Mouse (Mus musculus): ENCODE measurements around the gene Cnpy3. TPM values are rescaled to one million over a fixed set of nuclear protein-coding genes. Genes with fewer than 3 reads are reported as not detected.

Gene Cnpy3
- polyA plus RNA-seq, 1 experiment = 243 TPM

GRCm38 (mm10) chr17:46704887-46705835, 46.9 kb downstream of the Cnpy3 start, which contains the start of gene Ppp2r5d:
Gene Ppp2r5d, minus strand, starts transcription at chr17:46705111.
- H3K4me3 ChIP-seq (replicated peaks) = peak within 1 kb of the TSS; percentile 95
- H3K4me1 ChIP-seq = peaks cover 43% of the 10 kb centered on the region
- peaks cover 18% of the 10 kb centered on the region for H3K36me3 ChIP-seq (replicated peaks; ENCODE audit: low read length)
- peaks cover 3% of the 10 kb centered on the region for H3K27me3 ChIP-seq (replicated peaks)
- peaks cover 7% of the 10 kb centered on the region for H3K9me3 ChIP-seq
- no peak for TF ChIP-seq FLI1 (IDR thresholded peaks at IDR 0.05; ENCODE audit: low read length)
- no peak for TF ChIP-seq GATA1 (IDR thresholded peaks at IDR 0.05; ENCODE audit: borderline replicate concordance, low read length)

DNA sequence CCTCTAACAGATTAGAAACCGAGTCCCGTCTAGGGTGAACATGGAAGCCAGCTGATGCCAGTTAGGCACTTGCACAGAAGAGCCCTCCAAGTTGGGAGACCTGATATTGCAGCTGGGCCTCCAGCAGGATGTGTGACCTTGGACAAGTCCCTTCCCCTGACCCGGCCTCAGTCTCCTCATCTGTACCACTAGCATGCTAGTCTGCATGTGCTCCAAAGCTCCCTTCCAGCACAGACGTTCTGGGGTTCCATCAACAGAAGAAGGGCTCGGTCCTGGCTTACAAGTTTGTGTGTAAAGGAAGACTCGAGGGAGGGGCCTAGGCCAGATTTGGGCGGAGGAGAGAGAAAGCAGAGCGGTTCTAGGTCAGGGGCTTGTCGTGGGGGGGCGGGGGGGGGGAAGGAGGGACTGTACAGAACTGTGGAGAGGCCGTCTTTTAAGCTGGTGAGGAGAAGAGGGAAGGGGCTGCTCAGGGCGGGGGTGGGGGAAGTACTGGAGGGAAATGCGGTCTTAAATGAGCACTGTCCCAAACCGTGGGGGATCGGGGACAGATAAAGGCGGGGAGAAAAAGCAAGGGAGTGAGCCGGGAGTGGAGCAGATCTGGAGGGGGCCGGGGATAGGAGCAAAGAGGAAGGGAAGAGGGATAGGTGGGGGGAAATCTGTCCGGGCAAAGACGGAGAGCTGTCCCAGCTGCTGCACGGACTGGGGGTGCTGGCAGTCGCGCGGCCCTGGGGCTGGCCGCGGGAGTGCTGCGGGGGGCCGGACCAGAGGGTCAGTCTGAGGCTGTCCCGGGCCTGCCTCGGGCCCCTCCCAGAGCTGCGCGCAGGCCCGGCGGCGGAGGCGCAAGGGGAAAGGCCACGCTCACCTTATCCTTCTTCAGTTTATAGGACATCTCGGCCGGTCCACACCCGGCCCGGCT, 47.8 kb downstream of the Cnpy3 start:
- Histone ChIP-seq H3K27me3 (replicated peaks) (peaks cover 3% of the 10 kb centered on the region), H3K4me3 (replicated peaks) (peak overlapping the region; percentile 95), H3K9me3 (peaks cover 7% of the 10 kb centered on the region), H3K4me1 (peaks cover 46% of the 10 kb centered on the region), H3K36me3 (replicated peaks; ENCODE audit: low read length) (peaks cover 27% of the 10 kb centered on the region)
- TF ChIP-seq FLI1 (IDR thresholded peaks at IDR 0.05; ENCODE audit: low read length) = no peak
- no peak for TF ChIP-seq GATA1 (IDR thresholded peaks at IDR 0.05; ENCODE audit: borderline replicate concordance, low read length)

- H3K4me1 ChIP-seq = peaks cover 49% of the 10 kb centered on the region
Observed at GRCm38 (mm10) chr17:46702506-46702905, 49.5 kb downstream of the Cnpy3 start.

DNA sequence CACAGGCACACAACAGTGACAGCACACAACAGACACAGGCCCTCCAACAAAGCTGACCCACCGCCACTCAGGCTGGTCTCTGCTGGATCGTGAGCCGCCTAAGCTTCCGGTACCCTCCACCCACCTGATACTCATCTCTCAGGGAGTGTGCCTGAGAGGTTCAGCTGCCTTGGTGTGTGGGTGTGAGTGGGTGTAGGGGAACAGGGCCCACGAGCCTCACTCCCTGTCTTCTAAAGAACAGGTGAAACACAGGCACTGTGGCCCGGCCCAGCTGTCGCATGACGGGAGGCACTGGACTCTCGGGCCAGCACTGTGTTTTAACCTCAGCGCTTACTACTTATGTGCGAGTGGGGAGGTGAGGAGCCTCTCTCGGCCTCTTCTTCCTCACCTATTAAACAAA, 49.9 kb downstream of the Cnpy3 start:
- Histone ChIP-seq H3K4me3 (replicated peaks) (peak overlapping the region; percentile 38), H3K4me1 (peaks cover 49% of the 10 kb centered on the region), H3K9me3 (no peaks in the 10 kb centered on the region), H3K27me3 (replicated peaks) (peaks cover 2% of the 10 kb centered on the region), H3K36me3 (replicated peaks; ENCODE audit: low read length) (peaks cover 42% of the 10 kb centered on the region)
- TF ChIP-seq GATA1 (IDR thresholded peaks at IDR 0.05; ENCODE audit: borderline replicate concordance, low read length) = no peak
- TF ChIP-seq FLI1 (IDR thresholded peaks at IDR 0.05; ENCODE audit: low read length) = no peak

More at GRCm38 (mm10) chr17:46702506-46702905, 49.5 kb downstream of the Cnpy3 start:
- no peak overlapping the region for H3K4me3 ChIP-seq (replicated peaks)
- H3K9me3 ChIP-seq = no peaks in the 10 kb centered on the region
- TF ChIP-seq GATA1 (IDR thresholded peaks at IDR 0.05; ENCODE audit: borderline replicate concordance, low read length) = no peak
- TF ChIP-seq FLI1 (IDR thresholded peaks at IDR 0.05; ENCODE audit: low read length) = no peak
- peaks cover 3% of the 10 kb centered on the region for H3K27me3 ChIP-seq (replicated peaks)
- H3K36me3 ChIP-seq (replicated peaks; ENCODE audit: low read length) = peaks cover 42% of the 10 kb centered on the region

GRCm38 (mm10) chr17:46701489-46701888, 50.5 kb downstream of the Cnpy3 start:
- TF ChIP-seq FLI1 (IDR thresholded peaks at IDR 0.05; ENCODE audit: low read length) = no peak
- TF ChIP-seq GATA1 (IDR thresholded peaks at IDR 0.05; ENCODE audit: borderline replicate concordance, low read length) = no peak
- peaks cover 42% of the 10 kb centered on the region for H3K36me3 ChIP-seq (replicated peaks; ENCODE audit: low read length)
- no peaks in the 10 kb centered on the region for H3K27me3 ChIP-seq (replicated peaks)
- peaks cover 49% of the 10 kb centered on the region for H3K4me1 ChIP-seq
- no peaks in the 10 kb centered on the region for H3K9me3 ChIP-seq
- H3K4me3 ChIP-seq (replicated peaks) = no peak overlapping the region

GRCm38 (mm10) chr17:46699912-46700311, 52.1 kb downstream of the Cnpy3 start:
- H3K27me3 ChIP-seq (replicated peaks) = no peaks in the 10 kb centered on the region
- H3K4me3 ChIP-seq (replicated peaks) = peak overlapping the region; percentile 8
- no peaks in the 10 kb centered on the region for H3K9me3 ChIP-seq
- TF ChIP-seq GATA1 (IDR thresholded peaks at IDR 0.05; ENCODE audit: borderline replicate concordance, low read length) (no peak), FLI1 (IDR thresholded peaks at IDR 0.05; ENCODE audit: low read length) (no peak)
- peaks cover 50% of the 10 kb centered on the region for H3K36me3 ChIP-seq (replicated peaks; ENCODE audit: low read length)
- H3K4me1 ChIP-seq = peaks cover 46% of the 10 kb centered on the region

DNA sequence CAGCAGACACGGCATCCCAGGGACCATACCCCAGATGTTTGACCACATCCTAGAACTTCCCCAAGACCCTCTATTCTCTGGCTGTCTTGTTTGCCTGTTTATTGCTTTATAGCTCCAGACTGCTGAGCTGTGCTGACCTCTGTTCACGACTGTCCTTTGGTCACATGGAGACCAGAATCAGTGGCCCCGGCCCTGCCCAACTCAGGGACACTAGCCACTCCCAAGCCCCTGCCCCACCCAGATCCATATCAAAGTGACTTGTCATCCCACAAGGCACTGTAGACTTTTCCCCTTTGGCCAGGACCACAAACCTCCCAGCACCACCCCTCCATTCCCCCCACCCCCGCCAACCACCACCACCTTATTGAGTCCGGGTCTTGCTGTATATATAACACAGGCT, 52.8 kb downstream of the Cnpy3 start:
- Histone ChIP-seq H3K36me3 (replicated peaks; ENCODE audit: low read length) (peaks cover 53% of the 10 kb centered on the region), H3K4me1 (peaks cover 44% of the 10 kb centered on the region), H3K9me3 (no peaks in the 10 kb centered on the region), H3K27me3 (replicated peaks) (no peaks in the 10 kb centered on the region), H3K4me3 (replicated peaks) (no peak overlapping the region)
- no peak for TF ChIP-seq FLI1 (IDR thresholded peaks at IDR 0.05; ENCODE audit: low read length)
- TF ChIP-seq GATA1 (IDR thresholded peaks at IDR 0.05; ENCODE audit: borderline replicate concordance, low read length) = no peak

GRCm38 (mm10) chr17:46698515-46698914, 53.5 kb downstream of the Cnpy3 start:
- Histone ChIP-seq H3K36me3 (replicated peaks; ENCODE audit: low read length) (peaks cover 58% of the 10 kb centered on the region), H3K27me3 (replicated peaks) (no peaks in the 10 kb centered on the region)

DNA sequence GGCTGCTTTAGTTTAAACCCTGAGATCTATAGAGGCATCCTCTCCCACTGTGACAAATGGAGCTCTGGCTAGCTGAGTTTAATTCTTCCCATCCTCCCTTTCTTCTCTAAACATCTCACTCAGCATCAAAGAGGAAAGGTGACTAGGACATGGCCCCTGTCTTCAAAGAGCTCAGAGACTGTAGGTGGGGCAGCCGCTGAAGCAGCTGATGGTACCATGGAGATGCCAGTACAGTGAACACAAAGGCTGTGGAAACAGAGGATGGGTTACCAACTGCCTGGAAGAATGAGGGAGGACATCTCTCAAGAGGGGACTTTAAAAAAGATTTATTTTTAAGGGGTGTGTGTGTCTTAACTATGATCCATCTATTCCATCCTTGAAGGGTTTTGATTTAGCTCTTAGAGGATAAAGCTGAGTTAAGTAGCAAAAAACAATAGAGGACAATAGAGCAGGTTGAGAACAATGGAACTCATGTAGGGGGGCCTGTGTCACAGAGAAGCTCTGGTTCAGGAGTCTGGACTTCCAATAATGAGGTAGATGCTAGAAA, 57.4 kb downstream of the Cnpy3 start:
- Histone ChIP-seq H3K4me1 (peaks cover 17% of the 10 kb centered on the region), H3K36me3 (replicated peaks; ENCODE audit: low read length) (peaks cover 47% of the 10 kb centered on the region), H3K4me3 (replicated peaks) (no peak overlapping the region)

More at GRCm38 (mm10) chr17:46698515-46698914, 53.5 kb downstream of the Cnpy3 start:
- Histone ChIP-seq H3K4me1 (peaks cover 36% of the 10 kb centered on the region), H3K9me3 (no peaks in the 10 kb centered on the region), H3K4me3 (replicated peaks) (no peak overlapping the region)
- TF ChIP-seq GATA1 (IDR thresholded peaks at IDR 0.05; ENCODE audit: borderline replicate concordance, low read length) (no peak), FLI1 (IDR thresholded peaks at IDR 0.05; ENCODE audit: low read length) (no peak)

More for the DNA sequence above, 57.4 kb downstream of the Cnpy3 start:
- Histone ChIP-seq H3K9me3 (no peaks in the 10 kb centered on the region), H3K27me3 (replicated peaks) (no peaks in the 10 kb centered on the region)
- no peak for TF ChIP-seq FLI1 (IDR thresholded peaks at IDR 0.05; ENCODE audit: low read length)
- no peak for TF ChIP-seq GATA1 (IDR thresholded peaks at IDR 0.05; ENCODE audit: borderline replicate concordance, low read length)

Data from megakaryocyte, embryonic 14.5 days (primary cell).